Mouse (Mus musculus): ENCODE measurements around the gene Dclk1.

The Dclk1 gene

DNA sequence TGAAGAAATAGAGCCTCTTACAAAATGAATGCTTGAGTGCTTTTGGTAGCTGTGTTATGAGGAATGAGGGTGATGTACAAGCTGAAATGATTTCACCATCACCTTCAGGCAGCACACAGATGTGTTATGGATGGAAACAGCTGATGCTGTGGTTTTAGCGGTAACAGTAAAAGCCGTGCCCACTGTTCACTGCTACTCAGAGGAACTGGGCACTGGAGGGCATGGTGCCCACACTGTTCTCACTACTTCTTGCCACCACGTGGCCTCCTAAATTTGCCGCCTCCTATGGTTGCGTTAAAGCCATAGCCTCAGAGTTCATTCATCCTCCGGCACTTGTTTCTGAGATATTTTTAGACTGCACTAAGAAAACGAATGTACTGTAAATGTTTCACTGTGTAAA, 18.0 kb downstream of the Dclk1 start:
- no peak for DNase-seq (ENCODE audit: low spot score)

DNA sequence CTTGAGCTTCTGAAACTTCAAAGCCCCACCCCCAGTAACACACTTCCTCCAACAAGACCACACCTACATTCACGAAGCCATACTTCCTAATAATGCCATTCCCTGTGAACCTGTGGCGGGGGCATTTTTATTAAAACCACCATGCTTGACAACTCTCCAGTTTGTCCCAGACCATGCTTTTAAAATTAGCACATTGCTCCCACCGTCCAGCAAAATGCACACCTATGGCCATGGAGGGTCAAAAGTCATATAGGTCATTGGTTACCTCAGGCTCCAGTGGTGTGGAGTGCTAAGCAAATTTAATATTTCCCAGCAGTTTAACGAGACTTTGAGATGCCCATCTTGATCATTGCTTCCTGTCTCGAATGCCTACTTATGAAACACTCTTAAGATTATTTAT, 23.9 kb downstream of the Dclk1 start:
- no peak for DNase-seq (ENCODE audit: low spot score)

DNA sequence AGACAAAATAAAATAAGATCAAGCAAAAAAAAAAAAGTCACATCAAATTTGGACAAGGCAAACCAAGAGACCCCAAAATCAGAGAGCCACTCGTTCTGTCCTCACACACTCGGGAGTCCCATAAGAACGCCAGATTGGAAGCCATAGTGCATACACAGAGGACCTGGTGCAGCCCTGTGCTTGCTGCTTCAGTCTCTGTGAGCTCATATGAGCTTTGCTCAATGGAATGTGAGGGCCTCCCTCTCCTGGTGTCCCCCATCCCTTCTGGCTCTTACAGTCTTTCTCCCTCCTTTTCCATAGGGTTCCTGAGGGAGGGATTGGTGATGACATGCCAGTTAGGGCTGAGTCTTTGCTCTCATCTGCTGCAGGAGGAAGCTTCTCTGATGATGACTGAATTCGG, 27.6 kb downstream of the Dclk1 start:
- DNase-seq (ENCODE audit: low spot score): no peak

DNA sequence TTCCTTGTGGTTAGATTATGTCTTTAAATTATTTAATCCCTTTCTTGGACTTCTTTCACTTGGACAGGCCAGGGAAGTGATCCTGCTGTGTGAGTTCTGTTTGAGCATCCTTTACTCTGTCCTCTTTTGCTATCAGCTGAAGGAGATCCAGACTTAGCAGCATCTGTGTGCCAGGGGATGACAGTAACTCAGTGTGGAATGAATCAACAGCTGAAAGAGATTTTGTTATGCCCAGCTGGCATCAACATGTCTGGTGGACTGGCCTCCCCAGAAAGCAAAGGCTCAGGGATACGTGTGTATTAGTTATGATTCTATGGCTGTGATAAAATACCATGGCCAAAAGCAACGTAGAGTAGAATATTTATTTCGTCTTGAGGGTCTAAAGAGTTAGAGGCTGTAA, 28.2 kb downstream of the Dclk1 start:
- DNase-seq (ENCODE audit: low spot score): no peak

DNA sequence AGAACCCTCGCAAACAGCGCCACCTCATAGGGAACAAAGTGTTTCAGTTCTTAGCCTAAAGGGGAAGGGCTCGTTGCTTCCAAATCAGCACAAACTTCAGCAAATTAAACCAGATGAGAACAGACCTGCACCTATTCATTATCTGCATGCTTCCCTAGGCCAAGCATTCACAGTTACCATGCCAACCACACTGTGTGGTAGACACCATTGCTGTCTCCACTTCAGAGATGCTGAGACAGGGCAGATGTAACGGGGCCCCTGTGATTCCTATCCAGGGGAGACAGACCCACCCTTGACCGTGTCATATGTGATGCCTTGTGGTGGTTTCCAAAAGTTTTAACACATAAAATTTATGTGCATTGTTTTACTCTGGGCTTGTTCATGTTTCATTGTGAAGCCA, 28.8 kb downstream of the Dclk1 start:
- DNase-seq (ENCODE audit: low spot score): no peak

DNA sequence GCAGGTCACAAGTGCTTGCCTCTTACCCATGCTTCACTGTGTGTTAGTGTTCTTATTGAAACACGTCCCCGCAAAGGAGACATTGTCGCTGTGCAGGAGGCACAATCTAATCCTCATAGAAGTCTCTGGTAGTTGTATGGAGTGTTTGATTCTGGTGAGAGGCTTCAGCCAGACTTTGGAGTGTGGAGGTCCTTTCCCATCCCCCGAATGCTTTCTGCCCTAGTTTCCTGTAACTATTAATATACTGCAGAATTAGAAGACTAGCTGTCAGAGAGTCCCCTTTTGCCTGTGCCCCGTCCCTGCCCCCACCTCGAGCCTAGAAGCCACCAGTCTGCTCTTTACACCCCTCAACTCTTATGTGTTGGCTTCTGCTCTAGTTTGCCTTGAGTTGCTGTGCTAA, 30.4 kb downstream of the Dclk1 start:
- DNase-seq (ENCODE audit: low spot score): no peak

DNA sequence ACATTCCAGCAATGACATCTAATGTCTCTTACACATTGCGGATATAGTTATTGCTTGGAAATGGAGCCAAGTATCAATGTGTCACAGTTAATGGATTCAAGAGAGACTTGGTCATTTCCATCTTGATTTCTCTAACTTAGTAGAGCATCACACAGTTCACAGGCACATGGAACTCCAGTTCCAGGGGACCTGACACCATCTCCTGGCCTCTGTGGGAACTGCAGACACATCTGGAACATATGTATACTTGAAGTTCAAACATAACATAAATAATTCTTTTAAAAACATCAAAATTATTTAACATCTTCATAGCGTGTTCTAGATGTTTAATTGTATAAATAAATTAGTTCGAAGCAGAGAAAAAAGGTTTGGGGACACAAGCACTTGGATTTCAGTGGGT, 34.3 kb downstream of the Dclk1 start:
- no peak for DNase-seq (ENCODE audit: low spot score)

DNA sequence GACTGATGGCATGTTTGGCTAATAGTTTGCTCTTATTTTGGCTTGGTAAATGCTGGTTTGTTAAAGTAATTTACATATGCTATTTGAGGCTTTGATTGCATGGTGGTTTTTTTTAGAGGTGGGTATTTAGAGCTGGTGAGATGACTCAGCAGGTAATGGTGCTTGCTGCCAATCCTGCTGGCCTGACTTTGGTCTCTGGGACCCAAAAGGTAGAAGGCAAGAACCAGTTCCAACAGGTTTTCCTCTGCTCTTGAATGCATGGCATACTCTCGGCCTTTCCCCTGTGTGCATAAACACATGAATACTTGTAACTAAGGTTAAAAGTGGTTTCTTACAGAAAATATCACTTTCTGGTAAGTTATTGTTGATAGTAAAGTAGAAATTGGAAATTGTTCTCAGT, 34.7 kb downstream of the Dclk1 start:
- no peak for DNase-seq (ENCODE audit: low spot score)

DNA sequence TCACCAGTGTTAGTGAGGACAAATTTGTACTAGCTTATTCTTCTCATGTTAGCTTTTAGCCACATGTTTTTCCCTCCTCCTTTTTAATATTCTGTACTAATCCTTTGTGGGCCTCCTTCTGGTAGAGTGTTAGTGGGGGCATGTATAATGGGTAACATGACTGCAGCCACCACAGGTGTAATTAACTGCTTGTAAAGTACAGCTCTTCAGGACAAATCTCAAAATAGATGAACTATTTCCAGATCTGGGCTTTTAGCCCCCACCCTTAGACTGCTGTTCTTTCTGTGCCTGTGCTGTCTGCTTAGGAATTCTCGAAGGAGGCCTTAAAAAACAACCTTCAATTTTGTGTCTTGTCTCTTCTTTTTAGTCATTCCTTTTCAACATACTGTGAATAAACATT, 35.7 kb downstream of the Dclk1 start:
- DNase-seq (ENCODE audit: low spot score): no peak

DNA sequence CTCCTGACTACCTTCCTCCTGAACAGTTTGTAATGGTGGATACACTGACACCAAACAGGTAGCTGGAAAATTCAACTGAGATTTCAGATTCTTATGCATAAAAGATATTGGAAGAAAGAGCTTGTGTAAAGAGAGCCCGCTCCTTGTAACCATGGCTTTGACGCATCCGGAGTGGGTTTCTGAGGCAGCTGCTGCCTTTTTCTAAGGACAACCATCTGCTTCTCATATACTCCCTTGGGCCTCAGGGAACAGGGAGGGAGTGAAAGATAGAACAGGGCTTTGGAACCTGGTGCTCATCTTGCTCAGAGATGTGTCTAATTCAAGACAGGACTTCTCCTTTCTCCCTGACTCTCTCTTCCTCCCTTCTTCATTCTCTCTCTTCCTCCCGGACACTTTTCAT, 37.8 kb downstream of the Dclk1 start:
- no peak for DNase-seq (ENCODE audit: low spot score)

DNA sequence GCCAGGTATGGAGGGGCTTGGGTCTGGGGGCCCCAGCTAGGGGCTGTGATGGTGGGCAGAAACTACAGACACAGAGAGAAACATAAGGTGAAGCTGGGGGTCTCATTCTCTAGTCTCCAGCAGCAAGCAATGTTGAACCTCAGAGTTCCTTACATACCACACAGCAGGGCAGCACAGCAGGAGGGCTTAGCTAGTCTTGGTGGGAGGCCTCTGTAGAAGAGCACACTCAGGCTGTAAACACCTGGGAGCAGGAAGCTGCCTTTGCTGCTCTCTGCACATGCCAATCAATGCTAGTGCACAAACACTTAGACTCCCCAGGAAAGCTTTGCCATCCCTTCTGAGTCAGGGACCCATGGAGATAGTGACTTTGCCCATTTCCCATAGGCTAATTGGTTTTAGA, 38.3 kb downstream of the Dclk1 start:
- DNase-seq (ENCODE audit: low spot score): no peak

DNA sequence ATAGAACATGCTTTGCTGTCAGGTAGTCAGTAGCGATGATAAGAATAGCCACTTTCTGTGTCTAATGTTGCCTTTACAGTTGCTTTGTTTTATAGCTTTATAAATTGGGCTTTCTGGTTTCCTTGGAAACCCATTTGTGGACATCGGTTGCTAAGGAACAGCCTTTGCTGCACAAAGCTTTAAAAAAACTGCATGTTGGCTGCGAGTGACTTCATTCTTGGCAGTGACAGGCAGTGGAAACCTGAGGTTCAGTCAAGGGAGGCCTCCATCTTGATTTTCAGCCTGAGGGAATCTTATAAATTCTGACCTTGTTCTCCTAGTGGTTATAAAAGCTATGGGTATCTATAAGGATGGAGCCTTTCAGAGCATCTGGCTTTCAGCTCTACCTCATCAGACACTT, 42.1 kb downstream of the Dclk1 start:
- no peak for DNase-seq (ENCODE audit: low spot score)

DNA sequence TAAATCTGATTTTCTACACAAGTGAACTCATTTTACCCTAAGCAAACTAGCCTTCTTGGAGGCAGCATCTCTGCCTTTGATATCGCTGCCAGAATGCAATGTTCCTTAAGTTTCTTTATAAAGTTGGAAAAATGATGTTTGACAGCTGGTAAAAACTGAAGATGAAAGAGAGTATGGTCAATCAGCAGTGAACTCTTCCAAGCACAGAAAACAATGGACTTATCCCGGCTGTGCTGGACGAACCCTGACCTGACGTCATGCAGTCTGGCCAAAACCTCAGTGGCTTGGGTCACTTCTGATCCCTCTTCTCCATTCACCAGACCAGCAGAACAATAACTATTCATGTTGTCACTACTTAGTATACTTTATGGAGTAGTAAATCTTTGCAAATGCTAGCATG, 46.6 kb downstream of the Dclk1 start:
- no peak for DNase-seq (ENCODE audit: low spot score)

DNA sequence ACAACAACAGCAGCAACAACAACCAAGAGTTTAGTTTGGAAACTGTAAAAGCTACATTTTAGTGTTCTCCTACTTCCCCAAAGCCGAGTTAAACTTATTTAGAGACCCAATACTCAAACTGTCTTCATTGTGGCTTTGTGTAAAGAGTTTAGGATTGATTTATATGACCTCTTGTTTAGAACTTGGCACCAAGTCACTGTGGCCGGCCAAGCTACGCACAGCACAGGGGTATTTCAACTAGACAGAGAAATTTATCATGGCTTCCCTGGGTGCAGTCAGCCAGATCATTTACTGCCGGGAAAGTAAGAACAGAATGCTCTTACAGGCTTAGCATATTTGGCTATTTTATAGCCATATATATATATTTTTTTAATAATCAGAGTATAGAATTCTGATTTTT, 49.8 kb downstream of the Dclk1 start:
- DNase-seq (ENCODE audit: low spot score): no peak

DNA sequence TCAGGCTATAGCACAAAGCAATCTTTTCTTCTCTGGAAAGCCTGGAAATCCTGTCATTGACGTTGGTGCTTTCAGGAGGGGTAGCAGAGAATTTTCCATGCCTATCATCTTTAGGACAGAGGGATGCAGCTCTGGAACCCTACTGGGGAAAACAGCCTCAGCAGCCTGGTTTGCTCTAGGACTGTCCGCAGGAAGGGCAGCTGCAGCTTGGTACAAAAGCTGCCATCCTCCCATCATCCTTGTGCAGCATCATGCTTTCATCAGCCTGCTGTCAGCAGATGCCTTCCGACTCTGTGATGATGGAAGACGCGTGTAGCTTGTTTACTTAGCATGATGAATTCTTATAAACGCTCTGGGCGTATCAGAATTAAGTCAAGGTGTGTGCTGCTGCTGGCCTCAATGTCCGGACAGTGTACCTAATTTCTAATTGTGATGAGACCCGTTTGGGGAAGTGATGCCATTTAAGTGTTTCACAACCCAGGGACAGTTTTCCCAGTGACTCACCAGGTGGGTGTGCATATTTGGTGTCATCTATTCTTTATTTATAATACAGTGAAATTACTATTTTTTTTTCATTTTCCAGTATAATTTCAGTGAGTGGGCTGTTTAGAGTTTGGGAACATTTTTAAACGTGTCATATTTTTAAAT, 50.7 kb downstream of the Dclk1 start:
- DNase-seq (ENCODE audit: low spot score): no peak

DNA sequence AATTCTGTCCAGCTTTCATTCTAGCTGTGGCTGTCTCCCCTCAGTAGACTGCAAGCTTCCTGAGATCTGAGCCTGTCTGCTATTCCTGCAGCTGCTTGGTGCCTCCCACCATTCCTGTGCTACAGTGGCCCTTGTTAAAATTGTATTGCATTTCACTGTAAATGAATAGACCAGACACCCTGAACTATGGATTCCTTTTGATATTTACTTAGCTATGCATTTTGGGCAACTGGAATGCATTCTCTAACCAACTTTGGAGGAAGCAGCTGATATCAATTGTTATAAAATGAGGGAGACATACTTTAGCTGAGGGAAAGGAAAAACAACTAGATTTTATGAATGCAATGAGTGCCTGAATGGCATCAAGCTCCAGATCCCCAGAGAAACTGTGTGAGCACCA, 63.5 kb downstream of the Dclk1 start:
- no peak for DNase-seq (ENCODE audit: low spot score)

DNA sequence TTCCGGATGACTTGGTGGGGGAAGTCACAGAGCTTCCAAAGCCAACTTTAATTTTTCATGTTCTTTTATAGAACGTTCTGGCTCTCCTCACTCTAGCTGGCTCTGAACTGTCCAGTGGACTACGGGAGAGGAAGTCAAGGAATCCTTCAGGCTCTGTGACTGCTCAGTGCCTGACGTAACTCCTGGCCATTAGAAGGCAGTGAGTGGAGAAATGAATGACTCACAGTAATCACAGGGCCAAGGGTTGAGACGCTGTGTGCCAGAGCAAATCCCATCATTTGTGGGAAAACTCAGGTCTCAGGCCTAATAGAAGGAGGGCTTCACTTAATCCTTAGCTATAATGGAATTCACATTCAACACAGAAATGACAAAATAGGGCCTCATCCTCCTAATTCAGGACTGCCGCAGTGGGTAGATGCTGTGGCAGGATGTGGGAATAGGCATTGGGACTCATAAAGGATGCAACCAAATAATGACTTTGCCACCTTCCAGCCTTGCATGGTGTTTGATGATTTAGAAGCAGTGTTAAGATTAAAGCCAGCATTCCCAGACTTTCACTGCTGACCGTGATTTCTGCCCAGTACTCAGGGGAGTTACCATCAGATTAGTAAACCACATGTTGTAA, 65.5 kb downstream of the Dclk1 start:
- no peak for DNase-seq (ENCODE audit: low spot score)

DNA sequence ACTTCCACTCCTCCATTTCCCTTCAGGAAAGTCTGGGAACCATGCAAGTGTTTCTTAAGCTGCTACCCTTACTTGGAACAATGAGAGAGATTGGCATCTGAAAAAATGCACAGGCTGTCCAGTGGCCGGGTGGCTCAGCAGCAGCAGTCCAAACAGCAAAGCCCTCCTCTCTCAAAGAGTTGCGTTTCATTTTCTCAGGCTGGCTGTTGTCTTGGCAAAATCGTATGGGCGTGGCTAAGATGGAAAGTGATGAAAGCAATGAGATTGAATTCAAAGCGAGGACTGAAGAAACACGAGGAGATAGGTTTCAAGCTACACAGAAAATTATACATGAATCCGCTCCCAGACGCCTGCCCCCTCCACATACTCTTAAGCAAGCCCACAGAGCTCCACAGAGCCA, 67.8 kb downstream of the Dclk1 start:
- no peak for DNase-seq (ENCODE audit: low spot score)

DNA sequence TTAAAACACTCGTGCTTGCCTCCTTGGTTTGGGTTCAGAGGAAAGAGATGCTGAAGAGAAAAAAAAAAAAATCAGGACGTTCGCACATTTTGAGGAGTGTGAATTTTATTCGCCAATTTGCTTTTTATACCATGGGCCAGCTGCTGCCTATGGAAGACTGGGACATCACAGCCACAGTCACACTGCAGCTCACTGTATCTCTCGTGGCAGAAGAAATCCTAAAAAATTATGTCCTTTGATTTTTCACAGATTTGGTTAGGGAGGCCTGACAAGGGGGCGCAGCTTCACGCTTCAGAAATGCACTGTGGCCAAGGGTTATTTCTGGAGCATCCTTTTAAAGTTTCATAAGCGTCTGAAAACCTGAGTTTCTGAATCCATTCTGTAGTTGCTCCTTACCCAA, 73.7 kb downstream of the Dclk1 start:
- no peak for DNase-seq (ENCODE audit: low spot score)

DNA sequence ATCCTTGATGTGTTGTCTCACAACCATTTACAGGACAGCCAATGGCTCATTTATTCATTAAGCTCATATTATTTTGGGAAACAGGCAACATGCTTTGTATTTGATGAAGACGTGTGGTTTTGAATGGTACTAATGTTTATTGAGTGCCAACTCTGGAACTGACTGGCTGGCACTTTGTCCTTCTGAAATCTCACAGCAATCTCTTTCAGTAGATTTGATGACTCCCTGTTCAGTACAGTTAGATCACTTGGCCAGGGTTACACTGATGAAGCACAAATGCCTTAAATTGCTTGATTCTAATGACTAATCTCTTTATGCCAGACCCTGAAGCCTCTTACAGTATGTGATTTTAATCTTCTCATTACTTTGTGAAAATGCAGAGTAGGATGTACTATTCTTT, 75.9 kb downstream of the Dclk1 start:
- DNase-seq (ENCODE audit: low spot score): no peak

DNA sequence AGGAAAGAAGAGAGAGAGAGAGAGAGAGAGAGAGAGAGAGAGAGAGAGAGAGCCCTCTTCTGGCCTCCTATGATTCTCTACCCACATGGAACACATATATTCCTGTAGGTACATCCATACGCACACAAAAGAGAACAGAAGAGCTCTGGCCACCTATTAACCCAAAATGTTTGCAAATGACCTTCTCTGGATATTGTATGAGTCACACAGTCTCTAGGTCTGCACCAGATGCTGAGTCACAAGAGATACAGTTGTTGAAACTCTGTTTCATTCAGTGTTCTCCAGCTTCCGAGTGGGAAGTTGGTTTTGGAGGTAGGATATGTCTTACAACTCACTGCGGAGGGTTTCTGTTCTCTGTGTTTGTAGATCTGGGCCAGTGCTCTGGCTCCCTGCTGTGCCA, 78.4 kb downstream of the Dclk1 start:
- DNase-seq (ENCODE audit: low spot score): no peak

DNA sequence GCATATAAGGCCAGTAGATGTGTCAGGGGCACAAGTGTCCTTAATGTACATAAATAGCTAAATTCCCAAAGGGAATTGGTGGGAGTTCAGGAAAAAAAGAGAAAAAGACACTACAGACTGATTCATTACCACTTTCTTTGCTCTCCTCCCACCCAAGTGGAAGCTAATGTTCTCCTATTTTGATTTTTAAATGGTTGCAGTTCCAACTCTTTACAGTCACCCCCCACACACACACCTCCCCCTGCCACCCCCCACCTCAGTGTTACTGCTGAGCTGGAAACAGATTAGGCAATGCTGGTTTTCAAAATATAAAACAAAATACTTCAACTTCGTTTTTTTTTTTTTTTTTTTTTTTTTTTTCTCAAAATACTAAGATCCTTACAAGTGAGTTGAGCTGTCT, 81.9 kb downstream of the Dclk1 start:
- no peak for DNase-seq (ENCODE audit: low spot score)

DNA sequence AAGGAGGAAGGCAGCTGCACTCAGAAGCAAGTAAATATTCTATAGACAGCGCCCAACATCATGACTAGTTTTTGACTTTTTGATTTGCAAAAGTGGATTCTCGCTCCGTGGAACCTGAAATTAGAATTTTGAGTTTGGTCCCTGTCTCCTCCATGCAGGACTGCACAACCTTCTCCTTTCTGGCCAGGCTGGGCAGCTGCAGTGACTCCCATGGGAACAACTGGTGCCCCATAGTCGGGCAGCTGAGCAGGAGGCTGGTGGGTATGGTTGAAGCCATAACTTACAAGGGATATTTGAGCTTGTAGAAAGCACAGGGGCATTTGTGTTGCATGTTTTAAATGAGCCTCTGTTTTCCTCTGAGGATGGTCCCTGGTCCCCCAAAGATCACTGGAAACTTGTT, 88.3 kb downstream of the Dclk1 start:
- no peak for DNase-seq (ENCODE audit: low spot score)

DNA sequence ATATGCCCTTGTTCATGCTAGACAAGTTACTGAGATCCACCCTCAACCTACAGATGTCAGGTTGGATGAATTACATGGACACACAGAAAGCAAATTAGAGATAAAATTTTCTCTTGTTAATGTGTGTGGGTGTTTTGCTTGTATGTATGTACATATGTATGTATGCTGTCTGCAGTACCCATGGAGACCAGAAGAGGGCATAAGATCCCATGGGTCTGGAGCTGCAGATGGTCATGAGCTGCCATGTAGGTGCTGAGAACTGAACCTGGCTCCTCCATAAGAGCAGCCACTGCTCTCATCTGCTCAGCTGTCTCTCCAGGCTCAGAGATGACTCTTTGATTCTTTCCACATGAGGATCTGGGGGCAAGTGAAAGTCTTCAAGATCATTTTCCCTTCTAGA, 89.5 kb downstream of the Dclk1 start:
- no peak for DNase-seq (ENCODE audit: low spot score)

DNA sequence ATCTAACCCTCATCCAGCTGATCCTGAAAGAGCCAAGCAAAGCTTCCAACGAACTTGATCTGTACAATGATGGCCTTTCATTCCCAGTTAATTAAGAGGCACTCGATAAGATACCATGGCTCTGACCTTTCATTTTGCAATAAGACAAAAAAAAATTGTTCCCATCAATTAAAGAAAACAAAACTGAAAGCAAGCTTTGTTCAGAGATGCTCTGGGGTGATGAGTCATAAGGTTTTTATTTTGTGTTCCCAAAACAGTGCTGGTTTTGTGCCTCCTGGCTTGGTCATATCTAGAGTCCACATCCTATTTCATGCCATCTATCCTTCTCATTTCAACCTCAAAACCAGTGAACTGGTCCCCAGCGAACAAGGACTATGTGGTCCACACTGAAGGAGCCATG, 91.3 kb downstream of the Dclk1 start:
- DNase-seq (ENCODE audit: low spot score): no peak

All from ovary, postnatal 14 days (tissue).